Mouse (Mus musculus): Measurements from ENCODE around the gene Cep89.

DNA sequence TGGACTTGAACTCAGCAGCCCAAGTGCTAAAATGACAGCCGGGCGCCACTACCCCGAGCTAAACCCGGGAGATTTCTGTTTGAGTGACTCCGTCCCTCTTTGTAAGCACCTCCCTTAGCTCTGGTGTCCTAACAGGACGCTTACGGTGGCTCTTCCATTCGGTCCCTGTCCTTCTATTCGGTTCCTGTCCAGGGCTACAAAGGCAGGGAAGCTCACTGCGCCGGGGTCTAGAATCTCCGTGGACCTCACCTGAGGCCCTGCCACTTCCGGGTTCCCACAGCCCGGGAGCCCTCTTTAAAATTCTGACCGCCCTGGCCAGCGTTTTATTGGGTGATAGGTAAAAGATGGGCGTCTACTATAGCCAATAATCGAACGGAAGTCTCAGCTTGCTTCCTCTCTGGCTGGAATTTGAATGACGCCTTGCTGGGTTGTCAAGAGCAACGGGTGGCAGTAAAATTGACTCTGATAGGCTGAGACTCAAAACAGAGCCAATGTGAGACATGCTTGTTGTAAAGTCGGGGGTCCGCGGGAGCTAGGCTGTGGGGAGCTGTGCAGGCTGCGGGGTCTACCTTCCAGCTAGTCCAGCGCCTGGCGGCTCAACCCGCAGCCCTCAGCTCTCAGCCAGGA, at the start of gene Cep89, which contains the start of gene Faap24:
- TF ChIP-seq CTCF (IDR thresholded peaks at IDR 0.05; ENCODE audit: borderline replicate concordance, insufficient read depth, low read depth, low read length), result no peak
- peak; percentile 53; the same call in 1 of the 2 replicates for TF ChIP-seq POLR2A (IDR thresholded peaks at IDR 0.05; ENCODE audit: borderline replicate concordance, insufficient read depth, low read length)
